Mouse (Mus musculus) Patski (cell line): ENCODE measurements around the gene Slc41a3. TPM values are rescaled to one million over a fixed set of nuclear protein-coding genes. Genes with fewer than 3 reads are reported as not detected.

Experiments
- ATAC-seq: fragments of 100-300 bp; one replicate; pipeline ENCODE4 v1.8.0; 2021
- CTCF ChIA-PET: fragments of 350-600 bp; sonication (Branson Sonifier 250); formaldehyde crosslinking; loops from one replicate; lab custom pipeline; 2022; ENCODE audit warnings: inconsistent platforms; lab: Charles Lee
- POLR2A ChIA-PET: fragments of 350-600 bp; sonication (Branson Sonifier 250); formaldehyde crosslinking; loops from one replicate; lab custom pipeline; 2022; ENCODE audit warnings: antibody characterized with exemption, inconsistent platforms; lab: Charles Lee
- DNase-seq: peaks from one replicate; pipeline ENCODE4 v3.0.0-alpha.2; 2011; ENCODE audit warnings: low read depth, low spot score
- H3K27me3 ChIP-seq: fragments of 371-371 bp; one replicate; pipeline ENCODE4 v1.5.1; 2021
- CTCF ChIP-seq: fragments of 100-300 bp; IDR thresholded peaks from one replicate; pipeline ENCODE4 v1.5.1; 2021
- in situ Hi-C: fragments of 300-500 bp; cut with MboI; formaldehyde crosslinking; loops from 3 replicates; pipeline ENCODE4 v1.11.1; 2018; ENCODE audit warnings: low pct_unique_long_range_greater_than_20kb, mixed read lengths
- polyA plus RNA-seq: library from polyadenylated mRNA; unstranded; gene quantifications from one replicate; pipeline ENCODE4 v1.2.3, GENCODE M21; 2021

Gene Slc41a3
- 9.1 TPM for polyA plus RNA-seq

- H3K27me3 ChIP-seq = no peaks in the 10 kb centered on the region
- CTCF ChIA-PET = interaction anchor here (0.9 to 4.6 kb wide), 6 partner anchors 9 to 170 kb away, joined by 3 to 31 read pairs (median 10); no protein-coding TSS in a partner anchor
- ATAC-seq (peak; percentile 70), DNase-seq (peak; percentile 54)
- TF ChIP-seq CTCF = no peak
- POLR2A ChIA-PET = no interaction called here
- in situ Hi-C loops = no loop called here
These were observed at the start of gene Slc41a3 for GRCm38 (mm10) chr6:90604533-90605297. Gene Slc41a3, plus strand, starts transcription at chr6:90604725.

- ChIA-PET POLR2A (no interaction called here), CTCF (interaction anchor here (1.7 kb wide), 1 partner anchor 10 kb away, joined by 5 read pairs; no protein-coding TSS in a partner anchor)
- no peaks in the 10 kb centered on the region for H3K27me3 ChIP-seq
- no peak for ATAC-seq
- in situ Hi-C loops = no loop called here
- DNase-seq = no peak
- TF ChIP-seq CTCF = no peak
These were observed 47.9 kb upstream of the Slc41a3 start for GRCm38 (mm10) chr6:90556534-90557058.

DNA sequence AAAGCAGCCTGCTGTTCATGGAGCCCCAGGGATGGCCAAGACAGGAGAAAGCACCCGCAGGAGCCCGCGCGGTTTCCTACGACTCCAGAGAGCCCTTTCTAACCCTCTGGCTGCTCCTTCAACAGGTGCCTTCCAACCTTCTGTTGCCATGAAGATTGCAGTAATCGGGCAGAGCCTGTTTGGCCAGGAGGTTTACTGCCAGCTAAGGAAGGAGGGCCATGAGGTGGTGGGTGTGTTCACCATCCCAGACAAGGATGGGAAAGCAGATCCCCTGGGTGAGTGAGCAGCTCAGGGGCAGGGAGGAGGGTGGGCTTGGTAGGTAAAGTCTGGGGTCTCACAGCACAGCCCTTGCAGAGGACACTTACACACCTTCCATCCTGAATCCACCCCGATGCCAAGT lies 47.4 kb upstream of the Slc41a3 start:
- in situ Hi-C loops = no loop called here
- ChIA-PET CTCF (interaction anchor here (1.7 kb wide), 1 partner anchor 10 kb away, joined by 5 read pairs; no protein-coding TSS in a partner anchor), POLR2A (no interaction called here)
- no peak for TF ChIP-seq CTCF
- no peaks in the 10 kb centered on the region for H3K27me3 ChIP-seq
- ATAC-seq (no peak), DNase-seq (no peak)

DNA sequence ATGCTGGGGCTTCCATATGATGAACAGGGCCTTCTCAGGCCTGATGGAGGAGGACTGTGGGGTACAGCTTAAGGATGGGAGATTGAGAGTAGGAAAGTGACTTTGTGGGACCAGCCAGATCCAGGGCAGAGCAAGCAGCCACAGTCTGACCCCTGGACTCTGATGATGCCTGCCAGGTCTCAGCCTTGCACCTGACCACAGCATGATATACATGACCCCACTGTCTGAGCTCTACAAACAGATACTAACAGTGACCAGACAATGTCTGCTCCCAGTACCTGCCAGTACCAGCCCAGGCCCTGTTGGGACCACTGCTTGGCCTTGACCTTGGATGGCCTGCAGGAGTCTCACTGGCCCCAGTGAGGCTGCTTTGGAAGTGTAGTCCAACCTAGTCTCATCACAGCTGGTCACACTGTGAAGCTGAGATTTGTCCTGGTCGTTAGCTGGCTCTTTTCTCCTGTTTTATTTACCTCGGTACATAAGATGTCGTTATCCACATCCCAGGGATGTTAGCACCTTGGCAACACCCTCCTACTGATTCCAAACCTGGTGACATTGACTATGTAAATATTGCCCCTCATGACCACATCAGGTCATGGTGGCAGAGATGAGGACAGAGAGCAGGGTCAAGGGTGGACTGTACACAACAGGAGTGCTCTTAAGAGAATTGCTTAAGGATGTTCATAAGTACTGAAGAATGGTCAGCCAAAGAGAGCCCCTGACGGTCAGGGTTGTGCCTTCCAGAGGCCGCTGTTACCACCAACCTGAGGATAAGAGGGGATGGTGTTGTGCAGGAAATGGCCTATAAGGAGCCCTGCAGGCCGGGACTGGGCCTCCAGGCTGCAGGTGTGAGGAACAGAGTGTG lies 46.5 kb upstream of the Slc41a3 start:
- POLR2A ChIA-PET = interaction anchor here (0.5 to 0.6 kb wide), 2 partner anchors 11 to 878 kb away, joined by 3 read pairs; no protein-coding TSS in a partner anchor
- CTCF ChIA-PET = no interaction called here
- ATAC-seq = no peak
- in situ Hi-C loops = no loop called here
- TF ChIP-seq CTCF = no peak
- no peak for DNase-seq
- no peaks in the 10 kb centered on the region for H3K27me3 ChIP-seq

GRCm38 (mm10) chr6:90560390-90561058 lies 44.0 kb upstream of the Slc41a3 start:
- CTCF ChIA-PET = interaction anchor here (1.8 kb wide), 1 partner anchor 23 kb away, joined by 6 read pairs; no protein-coding TSS in a partner anchor
- in situ Hi-C loops = no loop called here
- DNase-seq = no peak
- POLR2A ChIA-PET = no interaction called here
- H3K27me3 ChIP-seq = no peaks in the 10 kb centered on the region
- no peak for ATAC-seq
- TF ChIP-seq CTCF = no peak

DNA sequence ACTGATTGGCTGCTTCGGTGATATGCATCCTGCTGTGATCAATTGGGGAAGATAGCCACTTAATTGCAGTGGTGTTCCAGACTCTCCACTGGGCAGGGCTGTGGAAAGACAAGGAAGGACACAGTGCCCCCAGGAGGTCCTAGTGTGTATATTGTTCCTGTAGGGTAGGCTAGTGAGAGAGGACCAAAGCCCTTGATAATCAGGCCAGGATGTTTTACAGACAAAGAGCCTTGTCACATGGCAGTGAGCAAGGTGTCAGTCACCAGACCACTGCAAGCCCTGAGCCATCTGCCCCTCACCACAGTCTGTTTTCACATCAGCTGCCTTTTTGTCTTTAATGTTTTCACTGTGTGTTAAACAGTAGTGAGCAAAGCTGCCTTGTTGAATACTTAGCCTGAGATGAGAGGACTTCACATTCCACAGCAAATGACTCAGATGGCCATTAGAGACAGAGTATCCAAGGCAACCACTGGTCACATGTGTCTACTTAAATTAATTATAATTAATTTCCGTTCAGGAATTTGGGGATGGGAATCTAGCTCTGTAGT lies 43.2 kb upstream of the Slc41a3 start:
- in situ Hi-C loops = no loop called here
- ATAC-seq = peak; percentile 63
- no peak for TF ChIP-seq CTCF
- POLR2A ChIA-PET = no interaction called here
- DNase-seq = peak; percentile 31
- CTCF ChIA-PET = interaction anchor here (1.8 to 3.2 kb wide), 2 partner anchors 15 to 24 kb away, joined by 6 to 16 read pairs; no protein-coding TSS in a partner anchor
- H3K27me3 ChIP-seq = no peaks in the 10 kb centered on the region

DNA sequence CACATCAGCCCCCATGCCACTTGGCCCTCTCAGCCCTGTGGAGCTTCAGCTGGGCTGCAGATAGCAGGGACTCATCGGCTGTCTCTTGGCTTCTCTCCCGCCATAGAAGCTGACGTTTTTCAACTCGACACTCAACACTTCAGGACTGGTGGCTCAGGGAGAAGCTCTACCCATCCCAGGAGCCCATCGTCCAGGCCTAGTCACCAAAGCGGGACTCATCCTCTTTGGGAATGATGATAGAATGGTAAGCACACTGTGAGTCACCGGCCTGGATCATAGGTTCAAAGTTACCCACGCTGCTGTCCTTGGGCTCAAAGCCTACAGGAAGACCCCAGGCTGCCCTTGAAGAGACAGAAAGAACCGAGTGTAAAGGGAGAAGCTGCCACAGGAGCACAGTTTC lies 40.3 kb upstream of the Slc41a3 start:
- ATAC-seq (no peak), DNase-seq (no peak)
- POLR2A ChIA-PET = interaction anchor here (0.6 kb wide), 1 partner anchor 29 kb away, joined by 3 read pairs; no protein-coding TSS in a partner anchor
- no peak for TF ChIP-seq CTCF
- H3K27me3 ChIP-seq = no peaks in the 10 kb centered on the region
- in situ Hi-C loops = no loop called here
- CTCF ChIA-PET = interaction anchor here (3.2 kb wide), 1 partner anchor 12 kb away, joined by 16 read pairs; no protein-coding TSS in a partner anchor

GRCm38 (mm10) chr6:90565357-90566215 lies 38.9 kb upstream of the Slc41a3 start:
- ATAC-seq = no peak
- in situ Hi-C loops = no loop called here
- POLR2A ChIA-PET = interaction anchor here (1.2 kb wide), 1 partner anchor 10 kb away, joined by 8 read pairs; no protein-coding TSS in a partner anchor

More at GRCm38 (mm10) chr6:90565357-90566215, 38.9 kb upstream of the Slc41a3 start:
- no peaks in the 10 kb centered on the region for H3K27me3 ChIP-seq
- CTCF ChIA-PET = interaction anchor here (0.7 to 1.1 kb wide), 2 partner anchors 11 to 12 kb away, joined by 3 to 4 read pairs; no protein-coding TSS in a partner anchor
- no peak for DNase-seq
- TF ChIP-seq CTCF = no peak
